Mouse (Mus musculus): Measurements from ENCODE around the gene Mettl26. TPM values are rescaled to one million over a fixed set of nuclear protein-coding genes. Genes with fewer than 3 reads are reported as not detected.
A peak's percentile ranks its signal among the peaks of the same experiment; 100 is the strongest.

Gene Mettl26
- polyA plus RNA-seq, 1 experiment from 2014 or later, result 63.5 TPM

DNA sequence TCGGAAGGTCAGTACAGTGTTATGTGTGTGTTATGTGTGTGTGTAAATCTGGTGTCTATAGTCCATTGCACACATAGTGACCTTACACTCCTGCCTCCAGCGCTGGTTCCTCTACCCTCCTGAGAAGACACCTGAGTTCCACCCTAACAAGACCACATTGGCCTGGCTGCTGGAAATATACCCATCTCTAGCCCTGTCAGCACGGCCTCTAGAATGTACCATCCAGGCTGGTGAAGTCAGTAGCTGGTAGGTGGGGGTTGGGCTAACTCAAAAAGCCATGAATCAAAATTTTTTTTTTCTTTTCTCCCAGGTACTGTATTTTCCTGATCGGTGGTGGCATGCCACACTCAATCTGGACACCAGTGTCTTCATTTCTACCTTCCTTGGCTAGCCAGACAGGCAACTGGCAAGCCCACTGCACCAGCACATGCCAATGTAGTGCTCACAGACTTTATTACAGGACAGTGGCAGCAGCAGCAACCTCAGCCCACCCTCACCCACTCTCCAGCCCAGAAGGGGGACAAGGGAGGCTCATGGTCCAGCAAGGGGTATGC lies 44.6 kb upstream of the Mettl26 start:
- no peak overlapping the region; the same call in 1 of the 2 replicates for H3K9ac ChIP-seq (ENCODE audit: low read depth, low read length)
- no peak for ATAC-seq
- H3K27ac ChIP-seq (ENCODE audit: low read length), result no peak overlapping the region; the same call in 1 of the 2 replicates
- no peaks in the 10 kb centered on the region for H3K27me3 ChIP-seq (ENCODE audit: control insufficient read depth, insufficient read depth, low read depth, low read length)
- WGBS, result 88% methylated on average over 4 of the region's 4 CpGs
- peaks cover 25% of the 10 kb centered on the region for H3K36me3 ChIP-seq (ENCODE audit: control insufficient read depth, insufficient read depth, low read length)
- peak overlapping the region; percentile 97 for H3K4me2 ChIP-seq (ENCODE audit: low read length)
- peaks cover 58% of the 10 kb centered on the region for H3K4me1 ChIP-seq (ENCODE audit: control insufficient read depth, insufficient read depth, low read length)
- peak overlapping the region; percentile 56; the same call in 1 of the 2 replicates for H3K4me3 ChIP-seq (ENCODE audit: low read depth, low read length)
- no peaks in the 10 kb centered on the region for H3K9me3 ChIP-seq (replicated peaks; ENCODE audit: control insufficient read depth, low read length, poor library complexity, severe bottlenecking)

DNA sequence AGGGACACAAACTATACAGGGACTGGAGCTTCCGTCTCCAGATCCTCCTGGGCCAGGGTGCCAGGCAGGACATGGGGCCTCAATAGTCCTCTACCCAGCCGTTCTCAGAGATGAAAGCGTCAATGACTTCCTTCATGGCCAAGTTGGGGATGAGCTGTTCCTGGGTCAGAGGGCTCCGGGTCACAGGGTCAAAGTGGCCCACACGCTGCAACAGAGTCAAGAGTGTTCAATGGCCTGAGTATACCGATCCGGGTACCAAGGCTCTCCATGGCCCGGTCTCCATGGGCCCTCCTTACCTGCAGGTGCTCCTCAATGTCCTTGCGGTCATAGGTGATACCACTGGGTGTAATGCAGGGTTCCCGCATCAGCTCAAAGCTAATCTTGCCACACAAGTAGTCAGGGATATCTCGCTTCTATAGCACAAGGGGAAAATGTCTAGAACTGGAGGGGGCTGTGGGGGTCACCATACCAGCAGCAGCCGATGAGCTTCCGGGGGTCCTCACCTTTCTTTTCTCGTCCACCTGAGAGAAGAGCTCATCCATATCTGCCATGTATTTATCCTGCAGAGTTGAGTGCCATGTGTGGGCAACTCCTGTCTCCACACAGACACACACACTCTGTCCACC lies 44.0 kb upstream of the Mettl26 start:
- Histone ChIP-seq H3K27ac (ENCODE audit: low read length) (no peak overlapping the region; the same call in 1 of the 2 replicates), H3K4me2 (ENCODE audit: low read length) (peak overlapping the region; percentile 91; the same call in 1 of the 2 replicates), H3K36me3 (ENCODE audit: control insufficient read depth, insufficient read depth, low read length) (peaks cover 24% of the 10 kb centered on the region), H3K4me1 (ENCODE audit: control insufficient read depth, insufficient read depth, low read length) (peaks cover 62% of the 10 kb centered on the region), H3K4me3 (ENCODE audit: low read depth, low read length) (no peak overlapping the region), H3K9me3 (replicated peaks; ENCODE audit: control insufficient read depth, low read length, poor library complexity, severe bottlenecking) (no peaks in the 10 kb centered on the region), H3K27me3 (ENCODE audit: control insufficient read depth, insufficient read depth, low read depth, low read length) (no peaks in the 10 kb centered on the region), H3K9ac (ENCODE audit: low read depth, low read length) (no peak overlapping the region; the same call in 1 of the 2 replicates)
- WGBS, result 86% methylated on average over 14 of the region's 14 CpGs
- ATAC-seq, result no peak

DNA sequence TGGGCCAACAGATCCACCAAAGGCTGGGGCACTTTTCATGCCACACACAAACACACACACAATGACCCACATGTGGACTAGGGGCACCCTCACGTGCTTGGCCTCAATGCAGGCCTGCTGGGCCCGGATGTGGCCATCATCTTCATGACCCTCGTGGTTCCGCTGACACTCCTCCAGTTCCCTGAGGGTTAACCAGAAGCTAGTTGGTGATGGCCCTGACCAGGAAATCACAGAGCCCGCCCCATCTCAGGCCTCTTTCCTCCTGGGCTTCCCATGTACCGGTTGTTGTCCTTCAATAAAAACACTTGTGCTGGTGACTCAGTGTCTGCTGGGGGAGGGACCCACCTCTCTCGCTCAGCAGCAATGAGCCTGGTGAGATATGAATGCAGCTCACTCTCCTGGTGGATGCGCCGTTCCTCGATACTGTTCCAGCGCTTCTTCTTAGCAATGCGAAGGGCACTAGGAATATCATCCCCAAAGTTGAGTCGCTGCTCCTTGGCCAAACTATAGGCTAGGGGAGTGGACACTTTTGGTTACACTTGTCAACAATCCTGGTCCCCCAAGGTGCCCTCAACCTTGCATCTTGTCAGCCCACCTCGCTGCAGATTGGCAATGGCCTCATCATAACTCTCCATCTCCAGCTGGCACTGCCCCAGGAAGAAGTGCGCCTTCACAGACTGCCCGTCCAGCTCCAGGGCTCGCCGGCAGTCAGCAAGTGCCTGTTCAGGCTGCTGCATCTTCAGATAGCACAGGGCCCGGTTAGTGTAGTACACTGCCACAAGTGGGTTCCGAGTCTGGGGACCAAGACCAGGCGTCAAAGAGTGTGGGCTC lies 43.2 kb upstream of the Mettl26 start:
- peak overlapping the region; percentile 97 for H3K27ac ChIP-seq (ENCODE audit: low read length)
- H3K9me3 ChIP-seq (replicated peaks; ENCODE audit: control insufficient read depth, low read length, poor library complexity, severe bottlenecking), result no peaks in the 10 kb centered on the region
- H3K4me3 ChIP-seq (ENCODE audit: low read depth, low read length), result peak overlapping the region; percentile 78
- WGBS, result 61% methylated on average over 21 of the region's 21 CpGs
- peak overlapping the region; percentile 91 for H3K4me2 ChIP-seq (ENCODE audit: low read length)
- peaks cover 66% of the 10 kb centered on the region for H3K4me1 ChIP-seq (ENCODE audit: control insufficient read depth, insufficient read depth, low read length)
- H3K9ac ChIP-seq (ENCODE audit: low read depth, low read length), result peak overlapping the region; percentile 84
- H3K36me3 ChIP-seq (ENCODE audit: control insufficient read depth, insufficient read depth, low read length), result peaks cover 18% of the 10 kb centered on the region
- H3K27me3 ChIP-seq (ENCODE audit: control insufficient read depth, insufficient read depth, low read depth, low read length), result no peaks in the 10 kb centered on the region
- no peak for ATAC-seq

DNA sequence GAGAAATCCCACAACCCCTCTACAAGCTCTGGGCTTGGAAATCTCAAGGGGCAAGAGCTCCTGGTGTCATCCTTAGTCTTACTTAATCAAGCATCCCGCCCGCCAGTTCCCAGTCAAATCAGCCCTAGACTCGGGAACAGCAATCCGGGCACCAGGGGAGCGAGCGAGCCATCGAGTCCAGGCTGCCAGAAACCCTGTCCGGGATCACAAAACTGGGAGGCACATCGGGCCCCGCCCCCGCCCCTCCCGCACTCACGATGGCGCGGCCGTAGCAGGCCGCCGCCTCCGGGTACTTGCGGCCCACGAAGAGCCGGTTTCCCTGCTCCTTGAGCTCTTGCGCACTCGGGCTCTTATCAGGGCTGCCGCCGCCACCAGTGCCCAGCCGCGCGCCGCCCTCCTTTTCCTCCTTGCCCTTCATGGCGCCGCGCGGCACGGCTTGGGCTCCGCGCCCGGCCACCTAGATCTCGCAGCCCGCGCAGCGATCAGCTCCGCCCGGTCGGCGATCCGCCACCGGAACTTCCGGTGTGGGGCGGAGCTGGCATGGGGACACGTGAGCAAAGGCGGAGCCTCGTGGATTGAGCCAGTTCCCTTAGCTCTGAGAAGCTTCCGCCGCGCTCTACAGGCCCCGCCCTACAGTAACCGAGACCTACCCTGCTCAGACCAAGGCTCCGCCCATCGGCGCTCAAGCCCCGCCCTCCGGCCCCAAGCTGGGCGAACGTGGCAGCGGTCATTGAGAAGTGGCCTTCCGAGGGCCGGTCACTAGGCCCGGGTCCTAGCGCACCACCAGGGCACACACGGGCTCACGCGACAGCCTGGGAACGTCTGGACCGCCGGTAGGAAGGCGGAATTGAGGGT lies 42.2 kb upstream of the Mettl26 start:
- peak overlapping the region; percentile 91 for H3K4me2 ChIP-seq (ENCODE audit: low read length)
- H3K9ac ChIP-seq (ENCODE audit: low read depth, low read length), result peak overlapping the region; percentile 84
- peak; percentile 90 for ATAC-seq
- peak overlapping the region; percentile 78 for H3K4me3 ChIP-seq (ENCODE audit: low read depth, low read length)
- H3K4me1 ChIP-seq (ENCODE audit: control insufficient read depth, insufficient read depth, low read length), result peaks cover 73% of the 10 kb centered on the region
- peak overlapping the region; percentile 97 for H3K27ac ChIP-seq (ENCODE audit: low read length)
- under 1% methylated on average over 73 of the region's 77 CpGs for WGBS
- H3K9me3 ChIP-seq (replicated peaks; ENCODE audit: control insufficient read depth, low read length, poor library complexity, severe bottlenecking), result no peaks in the 10 kb centered on the region
- H3K27me3 ChIP-seq (ENCODE audit: control insufficient read depth, insufficient read depth, low read depth, low read length), result no peaks in the 10 kb centered on the region
- H3K36me3 ChIP-seq (ENCODE audit: control insufficient read depth, insufficient read depth, low read length), result peaks cover 18% of the 10 kb centered on the region

DNA sequence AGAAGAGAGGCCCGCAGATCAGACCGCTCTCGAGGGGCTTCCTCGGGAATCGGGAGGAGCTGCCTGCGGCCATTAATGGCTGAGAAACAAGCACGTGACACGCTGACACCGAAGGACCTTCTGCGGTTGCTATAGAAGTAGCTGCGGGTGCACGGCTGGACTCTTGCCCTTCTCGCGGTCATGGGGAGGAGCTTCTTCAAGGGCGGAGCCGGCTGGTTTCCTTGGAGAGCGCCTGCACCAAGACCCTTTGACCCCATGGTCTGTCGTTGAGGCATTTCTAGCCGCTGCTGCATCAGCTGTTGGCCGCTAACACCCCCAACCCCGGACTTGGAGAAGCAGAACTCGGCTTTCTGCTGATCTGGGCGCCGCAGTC lies 41.6 kb upstream of the Mettl26 start, which contains the start of gene Stub1:
Gene Stub1, minus strand, starts transcription at position 114 of the 373 bp plus-strand sequence.
- Histone ChIP-seq H3K9me3 (replicated peaks; ENCODE audit: control insufficient read depth, low read length, poor library complexity, severe bottlenecking) (no peaks in the 10 kb centered on the region), H3K4me3 (ENCODE audit: low read depth, low read length) (peak within 1 kb of the TSS; percentile 78), H3K27me3 (ENCODE audit: control insufficient read depth, insufficient read depth, low read depth, low read length) (no peaks in the 10 kb centered on the region), H3K9ac (ENCODE audit: low read depth, low read length) (peak within 1 kb of the TSS; percentile 84), H3K27ac (ENCODE audit: low read length) (peak within 1 kb of the TSS; percentile 97), H3K4me1 (ENCODE audit: control insufficient read depth, insufficient read depth, low read length) (peaks cover 72% of the 10 kb centered on the region), H3K36me3 (ENCODE audit: control insufficient read depth, insufficient read depth, low read length) (peaks cover 20% of the 10 kb centered on the region), H3K4me2 (ENCODE audit: low read length) (peak within 1 kb of the TSS; percentile 91)
- WGBS, result under 1% methylated on average over 24 of the region's 24 CpGs
- ATAC-seq, result peak; percentile 36

DNA sequence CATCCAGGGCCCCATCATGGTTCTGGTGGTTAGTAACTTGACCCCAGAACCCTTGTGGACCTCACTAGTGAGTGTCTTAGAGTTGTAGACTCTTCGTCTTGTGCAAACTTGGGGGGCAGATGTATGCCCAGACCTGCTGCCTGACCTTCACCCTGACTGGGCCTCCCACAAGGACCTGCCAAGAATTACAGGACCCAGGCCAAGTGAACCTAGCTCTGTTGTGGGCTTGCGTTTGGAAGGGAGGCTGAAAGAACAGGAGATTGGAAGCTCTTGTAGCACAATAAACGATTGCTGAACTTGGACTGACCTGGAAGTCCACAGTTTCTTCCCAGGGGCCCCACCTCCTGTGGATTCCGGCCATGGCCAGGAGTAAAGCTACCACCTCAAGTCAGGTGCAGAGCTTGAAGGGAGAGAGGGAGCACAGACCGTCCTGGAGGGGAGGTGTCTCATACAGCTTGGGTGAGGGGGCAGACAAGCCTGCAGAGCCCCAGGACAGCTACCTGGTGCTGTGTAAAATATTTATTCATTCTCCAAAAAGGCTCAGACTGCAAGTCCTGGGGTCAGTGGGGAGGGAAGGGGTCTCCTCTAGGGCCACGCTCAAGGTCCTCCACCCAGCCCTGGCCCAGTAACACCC lies 40.8 kb upstream of the Mettl26 start:
- 61% methylated on average over 6 of the region's 6 CpGs for WGBS
- Histone ChIP-seq H3K4me3 (ENCODE audit: low read depth, low read length) (peak overlapping the region; percentile 78), H3K27ac (ENCODE audit: low read length) (peak overlapping the region; percentile 97), H3K4me1 (ENCODE audit: control insufficient read depth, insufficient read depth, low read length) (peaks cover 70% of the 10 kb centered on the region), H3K4me2 (ENCODE audit: low read length) (peak overlapping the region; percentile 91), H3K9me3 (replicated peaks; ENCODE audit: control insufficient read depth, low read length, poor library complexity, severe bottlenecking) (no peaks in the 10 kb centered on the region), H3K9ac (ENCODE audit: low read depth, low read length) (peak overlapping the region; percentile 84), H3K27me3 (ENCODE audit: control insufficient read depth, insufficient read depth, low read depth, low read length) (no peaks in the 10 kb centered on the region), H3K36me3 (ENCODE audit: control insufficient read depth, insufficient read depth, low read length) (peaks cover 24% of the 10 kb centered on the region)
- no peak for ATAC-seq

DNA sequence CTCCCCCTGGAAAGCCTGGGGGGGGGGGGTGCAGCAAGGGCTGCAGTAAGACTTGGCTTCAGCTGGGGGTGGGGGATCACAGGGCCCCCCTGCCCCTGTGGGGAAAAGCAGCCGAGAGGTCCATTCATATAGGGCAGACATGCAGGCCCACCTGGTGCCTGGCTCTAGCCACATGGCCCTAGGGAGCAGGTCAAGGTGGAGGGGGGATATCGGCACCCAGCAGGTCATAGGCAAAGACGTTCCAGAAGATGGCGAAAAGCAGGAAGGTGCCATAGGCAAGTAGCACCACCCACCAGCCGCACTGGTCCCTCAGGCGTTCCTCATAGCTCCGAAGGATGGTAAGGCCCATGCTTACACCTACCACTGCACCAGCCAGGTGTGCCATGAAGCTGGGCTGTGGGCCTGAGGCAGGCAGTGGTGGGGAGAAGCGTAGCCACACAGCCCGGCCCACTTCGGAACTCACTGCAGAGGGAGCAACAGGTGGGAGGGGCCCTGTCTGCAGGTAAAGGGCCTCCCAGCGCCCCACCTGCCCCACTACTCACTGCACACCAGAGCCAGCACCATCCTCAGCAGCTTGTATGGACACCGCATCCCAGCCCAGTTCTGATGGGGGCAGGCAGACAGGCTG lies 40.2 kb upstream of the Mettl26 start:
- WGBS, result 90% methylated on average over 12 of the region's 12 CpGs
- no peak for ATAC-seq
- no peaks in the 10 kb centered on the region for H3K27me3 ChIP-seq (ENCODE audit: control insufficient read depth, insufficient read depth, low read depth, low read length)
- peak overlapping the region; percentile 91 for H3K4me2 ChIP-seq (ENCODE audit: low read length)
- H3K36me3 ChIP-seq (ENCODE audit: control insufficient read depth, insufficient read depth, low read length), result peaks cover 28% of the 10 kb centered on the region
- H3K4me1 ChIP-seq (ENCODE audit: control insufficient read depth, insufficient read depth, low read length), result peaks cover 67% of the 10 kb centered on the region
- no peaks in the 10 kb centered on the region for H3K9me3 ChIP-seq (replicated peaks; ENCODE audit: control insufficient read depth, low read length, poor library complexity, severe bottlenecking)
- H3K27ac ChIP-seq (ENCODE audit: low read length), result no peak overlapping the region
- H3K9ac ChIP-seq (ENCODE audit: low read depth, low read length), result peak overlapping the region; percentile 84; the same call in 1 of the 2 replicates
- peak overlapping the region; percentile 4; the same call in 1 of the 2 replicates for H3K4me3 ChIP-seq (ENCODE audit: low read depth, low read length)

DNA sequence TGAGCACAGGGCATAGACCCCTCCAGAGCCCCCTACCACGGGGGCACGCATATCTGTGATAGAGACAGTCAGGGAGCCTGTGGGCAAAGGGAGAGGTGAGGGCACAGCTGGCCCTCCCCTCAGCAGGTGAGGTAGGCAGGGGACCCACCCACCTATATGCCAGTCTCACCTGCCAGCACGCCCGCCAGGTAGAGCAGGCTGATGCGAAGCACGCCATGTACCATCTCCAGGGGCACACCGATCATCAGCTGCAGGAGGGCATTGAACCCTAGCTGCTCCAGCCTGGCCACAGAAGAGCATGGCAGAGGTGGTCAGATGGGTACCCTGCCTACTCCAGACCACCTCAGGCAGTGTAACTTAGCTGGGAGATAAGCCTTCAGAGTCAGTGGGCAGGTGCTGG lies 39.6 kb upstream of the Mettl26 start:
- no peak for ATAC-seq
- H3K4me1 ChIP-seq (ENCODE audit: control insufficient read depth, insufficient read depth, low read length), result peaks cover 62% of the 10 kb centered on the region
- peak overlapping the region; percentile 91 for H3K4me2 ChIP-seq (ENCODE audit: low read length)
- H3K27ac ChIP-seq (ENCODE audit: low read length), result no peak overlapping the region
- H3K9me3 ChIP-seq (replicated peaks; ENCODE audit: control insufficient read depth, low read length, poor library complexity, severe bottlenecking), result no peaks in the 10 kb centered on the region
- WGBS, result 97% methylated on average over 7 of the region's 7 CpGs
- no peak overlapping the region for H3K4me3 ChIP-seq (ENCODE audit: low read depth, low read length)
- no peak overlapping the region for H3K9ac ChIP-seq (ENCODE audit: low read depth, low read length)
- no peaks in the 10 kb centered on the region for H3K27me3 ChIP-seq (ENCODE audit: control insufficient read depth, insufficient read depth, low read depth, low read length)
- peaks cover 30% of the 10 kb centered on the region for H3K36me3 ChIP-seq (ENCODE audit: control insufficient read depth, insufficient read depth, low read length)

Measured in midbrain, embryonic 16.5 days (tissue).